Mouse (Mus musculus) mammary gland, adult 2 months (tissue): ENCODE results near the gene Fancg. TPM values are rescaled to one million over a fixed set of nuclear protein-coding genes. Genes with fewer than 3 reads are reported as not detected.

Experiments used
- polyA plus RNA-seq: library from polyadenylated mRNA; depleted of rRNA; stranded (reverse); fragments of >200 nt; gene quantifications from 2 replicates; pipeline ENCODE4 v1.2.3, GENCODE M21; 2012; ENCODE audit warnings: low replicate concordance; rRNA removed

Fancg gene
- polyA plus RNA-seq, result 17.9 and 18.1 TPM in 2 replicates

DNA sequence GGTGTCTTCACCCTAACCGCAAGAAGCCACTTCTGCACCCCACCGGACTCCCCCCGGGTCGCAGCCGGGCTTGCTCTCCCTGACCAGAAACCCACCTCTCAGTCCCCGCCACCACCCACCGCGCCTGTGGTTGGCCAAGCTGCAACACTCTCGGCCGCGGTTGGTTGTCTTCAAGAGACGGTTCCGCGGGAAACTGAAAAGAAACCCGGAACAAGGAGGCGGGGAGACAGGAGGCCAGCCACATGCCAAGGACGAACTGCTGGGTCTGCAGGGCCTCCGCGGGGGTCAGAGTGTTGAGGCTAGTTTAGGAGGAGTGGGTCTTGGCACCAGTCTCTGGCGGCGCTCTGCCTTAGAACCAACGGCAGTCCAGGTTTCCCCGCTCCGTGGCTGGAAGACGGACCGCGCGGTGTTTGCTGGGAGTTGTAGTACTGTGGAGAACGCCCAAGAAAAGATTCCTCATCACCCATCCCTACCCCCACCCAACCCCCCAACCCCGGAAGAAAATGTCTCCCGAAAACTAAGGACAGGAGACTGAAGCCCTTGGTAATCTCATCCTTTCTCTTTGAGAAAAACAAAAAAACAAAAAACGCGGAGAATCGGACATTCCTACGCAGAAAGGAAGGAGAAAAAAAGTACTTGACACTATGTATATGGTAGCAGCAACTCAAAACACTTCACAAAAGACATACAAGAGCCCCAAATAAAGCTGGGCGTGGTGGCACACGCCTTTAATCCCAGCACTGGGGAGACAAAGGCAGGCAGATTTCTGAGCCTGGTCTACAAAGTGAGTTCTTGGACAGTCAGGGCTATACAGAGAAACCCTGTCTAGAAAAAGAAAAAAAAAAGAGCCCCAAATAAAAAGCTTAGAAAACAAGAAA is at the start of gene Fancg:
Gene Fancg, minus strand, starts transcription at position 346 of the 878 bp plus-strand sequence.

GRCm38 (mm10) chr4:43058753-43059654 is 48.7 kb upstream of the Fancg start, which contains the start of gene Unc13b:
TSS of gene Unc13b (plus strand) at chr4:43058953.

GRCm38 (mm10) chr4:43045659-43046302 is 35.5 kb upstream of the Fancg start, which contains the start of gene Fam214b:
TSS of gene Fam214b (minus strand) at chr4:43046220.

DNA sequence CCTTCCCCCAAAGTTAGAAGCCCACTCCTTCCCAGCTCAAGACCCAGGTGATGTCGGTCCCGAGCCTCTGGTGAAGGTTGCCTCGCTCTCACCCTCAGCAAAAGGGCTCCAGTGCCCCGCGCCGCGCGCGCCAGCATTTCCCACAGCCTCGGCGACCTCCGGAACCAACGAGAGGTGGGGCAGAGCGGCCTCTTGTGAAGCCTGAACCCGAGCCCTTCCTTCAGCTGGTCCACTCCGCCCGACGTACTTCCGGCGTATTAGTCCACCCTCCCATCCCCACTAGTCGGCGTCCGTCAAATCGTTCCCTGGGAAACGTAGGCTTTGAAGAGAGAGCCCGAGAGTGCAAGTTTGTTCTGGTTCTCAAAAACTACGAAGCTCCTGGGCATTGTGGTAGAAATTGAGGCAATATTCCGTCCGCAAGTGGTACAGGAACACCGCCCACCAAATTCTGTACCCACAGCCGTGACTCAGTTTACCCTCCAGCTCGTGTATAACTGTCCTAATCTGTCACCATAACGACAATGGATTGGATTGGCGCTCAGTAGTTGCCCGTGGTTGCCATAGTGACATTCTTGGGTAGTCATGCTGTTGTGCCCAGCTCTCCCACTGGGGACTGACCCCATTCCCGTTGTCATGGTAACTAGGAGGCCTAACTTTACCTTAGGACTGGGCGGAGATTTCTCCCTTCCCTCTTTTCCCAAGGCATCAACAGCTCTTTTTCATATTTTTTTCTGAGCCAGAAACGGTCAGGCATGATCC is 21.1 kb upstream of the Fancg start, which contains the start of gene Stoml2:
Gene Stoml2, minus strand, starts transcription at position 474 of the 759 bp plus-strand sequence.

DNA sequence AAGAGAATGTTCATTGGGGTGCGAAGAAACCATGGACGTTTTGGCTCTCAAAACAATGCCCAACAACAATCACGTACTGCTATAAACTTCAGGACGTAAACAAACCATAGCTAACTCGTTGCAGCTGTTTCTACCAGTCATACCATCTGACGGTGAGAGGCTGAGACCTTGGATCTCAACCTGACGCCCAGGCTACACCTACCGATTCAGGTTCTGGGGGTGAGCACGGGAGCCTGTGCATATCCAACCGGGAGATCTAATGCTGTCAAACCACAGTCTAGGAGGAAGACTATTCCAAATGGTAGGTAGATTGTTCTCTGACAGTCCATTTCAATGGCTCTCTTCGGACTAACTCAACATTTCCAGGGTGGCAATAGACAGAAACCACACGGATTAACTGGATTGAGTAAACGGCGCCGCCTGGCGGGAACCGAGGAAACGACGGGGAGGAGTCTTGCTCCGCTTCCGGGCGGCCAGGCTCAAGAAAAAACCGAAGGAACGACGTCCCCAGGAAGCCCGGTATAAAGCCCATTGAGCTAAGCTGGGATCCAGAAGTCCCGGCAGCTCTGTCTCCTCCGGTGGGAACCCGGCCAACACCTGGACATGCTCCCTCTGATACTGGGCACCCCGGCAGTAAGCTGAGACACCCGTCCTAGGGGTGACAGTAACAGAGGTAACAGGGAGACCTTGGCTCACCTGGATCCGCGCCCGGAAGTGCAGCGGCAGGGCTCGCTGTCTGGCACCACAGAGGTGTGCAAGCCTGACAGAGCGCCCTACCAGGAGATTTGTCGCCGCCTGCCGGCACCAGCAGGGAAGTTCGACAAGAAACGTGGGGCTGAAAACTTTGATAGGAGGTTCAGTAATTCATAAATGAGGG is 15.0 kb upstream of the Fancg start, which contains the start of gene Pigo:
Gene Pigo, minus strand, starts transcription at position 736 of the 877 bp plus-strand sequence.

GRCm38 (mm10) chr4:43000141-43000986 is 9.9 kb downstream of the Fancg start, which contains the start of gene Vcp:
TSS of gene Vcp (minus strand) at chr4:43000507.

GRCm38 (mm10) chr4:42969304-42969703 is 41.0 kb downstream of the Fancg start, which contains the start of gene 1700022I11Rik:
TSS of gene 1700022I11Rik (plus strand) at chr4:42969604.

Other genes with a start within 250 kb of the Fancg start
- gene Ccl21a, start 236.5 kb downstream of the Fancg start, polyA plus RNA-seq, result 306 and 313 TPM in 2 replicates
- gene Fam205a1, start 156.6 kb downstream of the Fancg start, polyA plus RNA-seq, result 0.03 TPM in 1 of 2 replicates, not detected in the other
- not detected in 2 replicates for gene Gm12394, start 153.7 kb downstream of the Fancg start, polyA plus RNA-seq
- not detected in 2 replicates for gene Fam205c, start 136.3 kb downstream of the Fancg start, polyA plus RNA-seq
- gene Phf24, start 93.8 kb downstream of the Fancg start, polyA plus RNA-seq, result 3.0 and 3.5 TPM in 2 replicates
- gene Dnajb5, start 60.7 kb downstream of the Fancg start, polyA plus RNA-seq, result 9.8 and 16.5 TPM in 2 replicates
- not detected in 2 replicates for gene 1700022I11Rik, start 40.9 kb downstream of the Fancg start, polyA plus RNA-seq
- gene Vcp, start 10.0 kb downstream of the Fancg start, polyA plus RNA-seq, result 117 and 213 TPM in 2 replicates
- 21.0 and 26.6 TPM in 2 replicates for gene Pigo, start 15.3 kb upstream of the Fancg start, polyA plus RNA-seq
- gene Stoml2, start 21.2 kb upstream of the Fancg start, polyA plus RNA-seq, result 59.8 and 130 TPM in 2 replicates
- gene Fam214b, start 35.7 kb upstream of the Fancg start, polyA plus RNA-seq, result 19.5 and 24.1 TPM in 2 replicates
- gene Unc13b, start 48.4 kb upstream of the Fancg start, polyA plus RNA-seq, result 7.1 and 9.2 TPM in 2 replicates